Mouse (Mus musculus): ENCODE measurements around the gene Birc6. TPM values are rescaled to one million over a fixed set of nuclear protein-coding genes. Genes with fewer than 3 reads are reported as not detected.
"Not testable (repeated sequence)": the region's sequence is repeated elsewhere in the genome, so short reads cannot be mapped to it uniquely, and the experiment has no call there.

The Birc6 gene
- polyA plus RNA-seq, 1 experiment from 2014 or later: 72.8 TPM

DNA sequence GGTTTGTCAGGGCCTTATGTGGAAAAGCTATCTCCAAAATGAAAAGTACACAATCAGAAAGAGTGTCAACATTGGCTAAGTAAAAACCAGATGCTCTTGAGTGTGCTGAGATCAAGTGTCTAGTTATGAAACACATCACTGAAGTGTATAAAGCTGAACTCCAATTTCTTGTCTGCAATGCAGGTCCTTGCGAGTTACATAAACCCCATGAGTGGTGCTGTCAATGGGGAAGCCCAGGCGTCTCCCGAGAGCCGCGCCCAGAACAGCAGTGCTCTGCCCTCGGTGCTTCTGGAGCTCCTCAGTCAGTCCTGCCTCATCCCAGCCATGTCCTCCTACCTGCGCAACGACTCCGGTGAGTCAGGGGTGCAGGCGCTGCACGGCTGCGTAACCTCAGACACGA lies 141.9 kb downstream of the Birc6 start:
- Histone ChIP-seq H3K36me3 (ENCODE audit: control insufficient read depth, insufficient read depth, low read length) (peaks cover 23% of the 10 kb centered on the region), H3K4me3 (ENCODE audit: low read depth, low read length) (no peak overlapping the region), H3K9ac (ENCODE audit: low read depth, low read length) (no peak overlapping the region), H3K27ac (ENCODE audit: low read depth, low read length) (no peak overlapping the region), H3K4me2 (no peak overlapping the region), H3K27me3 (replicated peaks; ENCODE audit: control insufficient read depth, insufficient read depth, low read length) (no peaks in the 10 kb centered on the region), H3K4me1 (replicated peaks; ENCODE audit: control insufficient read depth, insufficient read depth, low read length) (no peaks in the 10 kb centered on the region), H3K9me3 (ENCODE audit: control insufficient read depth, low read length) (no peaks in the 10 kb centered on the region)
- WGBS: 94% methylated on average over 13 of the region's 13 CpGs
- ATAC-seq (replicated peaks; ENCODE audit: low FRiP score) (no peak), DNase-seq (ENCODE audit: low spot score) (no peak)

DNA sequence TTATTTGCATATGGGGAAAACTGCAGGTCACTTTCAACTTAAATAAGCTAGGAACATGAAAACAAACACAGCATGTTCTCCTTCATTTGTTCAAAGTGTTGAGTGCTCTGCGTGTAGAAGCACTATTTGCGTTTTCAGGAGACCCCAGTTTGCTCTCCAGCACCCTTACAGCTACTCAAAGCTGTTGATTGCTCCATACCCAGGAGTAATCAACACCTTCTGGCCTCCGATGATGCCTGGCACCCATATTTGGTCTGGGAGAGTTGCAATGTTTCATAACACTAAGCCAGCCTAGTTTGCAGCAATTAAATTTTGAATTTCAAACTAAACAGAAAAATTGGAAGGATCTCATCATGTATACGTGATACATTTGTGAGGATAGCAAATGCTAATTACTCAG lies 144.4 kb downstream of the Birc6 start:
- ATAC-seq (replicated peaks; ENCODE audit: low FRiP score) (no peak), DNase-seq (ENCODE audit: low spot score) (no peak)
- H3K27me3 ChIP-seq (replicated peaks; ENCODE audit: control insufficient read depth, insufficient read depth, low read length): no peaks in the 10 kb centered on the region
- H3K9me3 ChIP-seq (ENCODE audit: control insufficient read depth, low read length): no peaks in the 10 kb centered on the region
- H3K4me1 ChIP-seq (replicated peaks; ENCODE audit: control insufficient read depth, insufficient read depth, low read length): no peaks in the 10 kb centered on the region
- no peak overlapping the region for H3K27ac ChIP-seq (ENCODE audit: low read depth, low read length)
- no peak overlapping the region for H3K9ac ChIP-seq (ENCODE audit: low read depth, low read length)
- H3K4me3 ChIP-seq (ENCODE audit: low read depth, low read length): no peak overlapping the region
- H3K36me3 ChIP-seq (ENCODE audit: control insufficient read depth, insufficient read depth, low read length): peaks cover 26% of the 10 kb centered on the region
- 87% methylated on average over 4 of the region's 4 CpGs for WGBS
- no peak overlapping the region for H3K4me2 ChIP-seq

DNA sequence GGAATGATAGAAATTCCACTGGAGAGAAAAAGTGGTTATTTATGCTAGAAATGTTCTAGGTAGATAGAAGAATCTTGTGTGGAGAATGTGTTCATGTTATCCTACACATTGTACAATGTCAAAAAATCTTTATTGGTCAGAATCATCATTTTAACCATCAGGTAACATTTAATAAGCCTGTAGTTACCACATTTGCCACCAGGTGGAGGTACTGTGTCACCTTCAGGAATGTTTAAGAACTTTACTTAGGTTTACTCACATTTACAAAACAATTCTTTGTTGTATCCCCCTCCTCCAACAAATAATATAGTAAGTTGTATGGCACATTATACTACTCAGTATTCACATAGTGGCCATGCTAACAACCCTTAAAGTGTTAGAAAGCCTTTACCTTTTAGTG lies 145.2 kb downstream of the Birc6 start:
- Histone ChIP-seq H3K4me2 (no peak overlapping the region), H3K9ac (ENCODE audit: low read depth, low read length) (no peak overlapping the region), H3K27ac (ENCODE audit: low read depth, low read length) (no peak overlapping the region), H3K27me3 (replicated peaks; ENCODE audit: control insufficient read depth, insufficient read depth, low read length) (no peaks in the 10 kb centered on the region), H3K4me1 (replicated peaks; ENCODE audit: control insufficient read depth, insufficient read depth, low read length) (no peaks in the 10 kb centered on the region), H3K4me3 (ENCODE audit: low read depth, low read length) (no peak overlapping the region), H3K9me3 (ENCODE audit: control insufficient read depth, low read length) (no peaks in the 10 kb centered on the region), H3K36me3 (ENCODE audit: control insufficient read depth, insufficient read depth, low read length) (peaks cover 26% of the 10 kb centered on the region)
- ATAC-seq (replicated peaks; ENCODE audit: low FRiP score) (no peak), DNase-seq (ENCODE audit: low spot score) (no peak)

DNA sequence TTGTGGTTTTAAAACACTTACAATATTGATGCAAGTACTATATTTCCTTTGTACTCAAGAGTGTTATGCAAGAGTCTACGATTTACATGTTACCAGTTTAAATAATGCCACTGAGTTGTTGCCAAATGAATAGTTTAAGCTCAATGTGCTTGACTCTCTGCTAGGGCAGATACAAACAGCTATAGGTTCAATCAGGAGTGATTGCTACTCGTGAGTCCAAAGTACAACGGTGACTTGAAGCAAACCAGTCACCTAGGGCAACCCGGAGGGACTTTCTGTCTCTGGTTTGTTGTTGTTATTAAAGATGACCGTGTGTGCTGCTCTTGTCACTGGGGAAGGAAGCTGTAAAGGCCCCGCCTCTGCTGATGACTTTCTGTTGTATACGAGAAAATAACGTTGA lies 150.0 kb downstream of the Birc6 start:
- no peak overlapping the region for H3K27ac ChIP-seq (ENCODE audit: low read depth, low read length)
- no peaks in the 10 kb centered on the region for H3K27me3 ChIP-seq (replicated peaks; ENCODE audit: control insufficient read depth, insufficient read depth, low read length)
- no peak overlapping the region for H3K4me2 ChIP-seq
- peaks cover 14% of the 10 kb centered on the region; the same call in 1 of the 2 replicates for H3K36me3 ChIP-seq (ENCODE audit: control insufficient read depth, insufficient read depth, low read length)
- ATAC-seq (replicated peaks; ENCODE audit: low FRiP score) (no peak), DNase-seq (ENCODE audit: low spot score) (no peak)
- 91% methylated on average over 8 of the region's 8 CpGs for WGBS
- no peak overlapping the region for H3K4me3 ChIP-seq (ENCODE audit: low read depth, low read length)
- no peaks in the 10 kb centered on the region for H3K4me1 ChIP-seq (replicated peaks; ENCODE audit: control insufficient read depth, insufficient read depth, low read length)
- no peak overlapping the region for H3K9ac ChIP-seq (ENCODE audit: low read depth, low read length)
- H3K9me3 ChIP-seq (ENCODE audit: control insufficient read depth, low read length): no peaks in the 10 kb centered on the region

DNA sequence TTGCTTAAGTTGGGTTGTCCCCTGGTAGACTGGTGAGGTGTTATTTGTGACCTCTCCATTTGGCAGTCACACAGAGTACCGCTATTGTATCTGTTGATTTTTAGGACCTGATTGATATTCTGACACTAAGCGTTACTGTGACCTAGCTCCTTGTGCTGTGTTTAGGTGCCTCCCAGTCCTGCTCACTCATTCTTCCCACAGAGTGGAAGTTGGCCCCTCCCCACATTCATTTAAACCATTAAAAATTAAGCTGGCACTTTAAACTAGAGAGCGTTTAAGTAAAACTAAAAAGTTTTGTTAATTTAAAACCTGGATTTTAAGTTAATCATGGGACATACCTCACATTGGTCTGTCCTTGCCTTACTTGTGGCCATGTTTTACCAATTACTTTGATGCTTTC lies 156.8 kb downstream of the Birc6 start:
- DNase-seq (ENCODE audit: low spot score) (no peak), ATAC-seq (replicated peaks; ENCODE audit: low FRiP score) (no peak)
- no peak overlapping the region for H3K4me2 ChIP-seq
- no peaks in the 10 kb centered on the region for H3K27me3 ChIP-seq (replicated peaks; ENCODE audit: control insufficient read depth, insufficient read depth, low read length)
- no peak overlapping the region for H3K9ac ChIP-seq (ENCODE audit: low read depth, low read length)
- H3K4me3 ChIP-seq (ENCODE audit: low read depth, low read length): no peak overlapping the region
- no peaks in the 10 kb centered on the region for H3K4me1 ChIP-seq (replicated peaks; ENCODE audit: control insufficient read depth, insufficient read depth, low read length)
- H3K27ac ChIP-seq (ENCODE audit: low read depth, low read length): no peak overlapping the region
- H3K36me3 ChIP-seq (ENCODE audit: control insufficient read depth, insufficient read depth, low read length): peaks cover 5% of the 10 kb centered on the region; the same call in 1 of the 2 replicates
- WGBS: 90% methylated on average over 3 of the region's 3 CpGs
- no peaks in the 10 kb centered on the region for H3K9me3 ChIP-seq (ENCODE audit: control insufficient read depth, low read length)

DNA sequence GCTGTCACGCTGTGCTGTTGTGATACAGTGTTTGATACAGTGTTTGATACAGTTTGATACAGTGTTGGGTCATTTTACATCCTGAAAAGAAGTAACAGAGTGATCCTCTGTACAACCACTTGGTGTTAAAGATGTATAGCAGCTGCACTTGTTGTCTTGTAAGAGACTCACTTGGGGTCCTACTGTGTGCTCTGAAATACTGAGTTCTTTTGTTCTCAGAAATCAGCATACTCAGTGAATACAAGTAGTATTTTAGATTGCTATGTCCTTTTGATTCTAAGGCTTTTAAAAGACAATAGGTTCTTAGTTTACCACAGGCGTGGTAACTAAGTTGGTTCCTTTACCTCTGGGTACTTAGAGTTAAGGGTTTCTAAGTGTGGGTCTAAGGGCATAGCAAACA lies 160.5 kb downstream of the Birc6 start:
- H3K4me1 ChIP-seq (replicated peaks; ENCODE audit: control insufficient read depth, insufficient read depth, low read length): no peaks in the 10 kb centered on the region
- 92% methylated on average over 2 of the region's 2 CpGs for WGBS
- H3K27ac ChIP-seq (ENCODE audit: low read depth, low read length): no peak overlapping the region
- no peak overlapping the region for H3K4me3 ChIP-seq (ENCODE audit: low read depth, low read length)
- H3K36me3 ChIP-seq (ENCODE audit: control insufficient read depth, insufficient read depth, low read length): peaks cover 24% of the 10 kb centered on the region
- DNase-seq (ENCODE audit: low spot score) (no peak), ATAC-seq (replicated peaks; ENCODE audit: low FRiP score) (no peak)
- H3K9me3 ChIP-seq (ENCODE audit: control insufficient read depth, low read length): no peaks in the 10 kb centered on the region
- H3K4me2 ChIP-seq: no peak overlapping the region
- H3K9ac ChIP-seq (ENCODE audit: low read depth, low read length): no peak overlapping the region
- no peaks in the 10 kb centered on the region for H3K27me3 ChIP-seq (replicated peaks; ENCODE audit: control insufficient read depth, insufficient read depth, low read length)

DNA sequence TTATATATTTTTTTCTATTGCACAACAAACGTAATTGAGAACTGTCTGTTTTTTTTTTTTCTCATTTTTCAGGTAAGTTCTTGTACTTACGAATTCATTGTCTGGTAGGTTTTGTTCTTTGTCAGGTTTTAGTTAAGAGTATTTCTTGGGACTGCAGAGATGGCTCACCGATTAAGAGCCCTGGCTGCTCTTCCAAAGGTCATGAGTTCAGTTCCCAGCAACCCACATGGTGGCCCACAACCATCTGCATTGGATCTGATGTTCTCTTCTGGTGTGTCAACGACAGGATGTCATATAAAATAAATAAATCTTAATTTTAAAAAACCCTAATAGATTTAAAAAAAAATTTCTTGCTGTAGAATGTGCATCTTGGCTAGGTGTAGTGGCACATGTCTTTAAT lies 161.3 kb downstream of the Birc6 start:
- 97% methylated on average over 4 of the region's 4 CpGs for WGBS

DNA sequence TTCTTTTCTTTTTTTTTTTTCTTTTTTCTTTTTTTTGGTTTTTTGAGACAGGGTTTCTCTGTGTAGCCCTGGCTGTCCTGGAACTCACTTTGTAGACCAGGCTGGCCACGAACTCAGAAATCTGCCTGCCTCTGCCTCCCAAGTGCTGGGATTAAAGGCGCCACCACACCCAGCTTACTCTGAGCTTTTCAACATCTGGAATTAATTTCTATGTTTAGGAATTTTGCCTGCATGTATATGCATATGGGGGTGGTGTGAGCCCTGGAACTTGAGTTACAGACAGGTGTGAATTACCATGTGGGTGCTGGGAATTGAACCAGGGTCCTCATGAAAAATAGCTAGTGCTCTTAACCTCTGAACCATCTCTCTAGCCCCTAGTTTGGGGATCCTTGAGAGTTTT lies 173.6 kb downstream of the Birc6 start:
- ATAC-seq (replicated peaks; ENCODE audit: low FRiP score); DNase-seq (ENCODE audit: low spot score); H3K9ac ChIP-seq (ENCODE audit: low read depth, low read length); H3K4me3 ChIP-seq (ENCODE audit: low read depth, low read length); H3K9me3 ChIP-seq (ENCODE audit: control insufficient read depth, low read length); H3K4me1 ChIP-seq (replicated peaks; ENCODE audit: control insufficient read depth, insufficient read depth, low read length); H3K27me3 ChIP-seq (replicated peaks; ENCODE audit: control insufficient read depth, insufficient read depth, low read length); H3K27ac ChIP-seq (ENCODE audit: low read depth, low read length); H3K4me2 ChIP-seq: not testable (repeated sequence)
- H3K36me3 ChIP-seq (ENCODE audit: control insufficient read depth, insufficient read depth, low read length): peaks cover 24% of the 10 kb centered on the region
- 88% methylated on average over 2 of the region's 2 CpGs for WGBS

More for the DNA sequence above, 161.3 kb downstream of the Birc6 start:
- ATAC-seq (replicated peaks; ENCODE audit: low FRiP score) (no peak), DNase-seq (ENCODE audit: low spot score) (no peak)
- Histone ChIP-seq H3K4me2 (no peak overlapping the region), H3K27me3 (replicated peaks; ENCODE audit: control insufficient read depth, insufficient read depth, low read length) (no peaks in the 10 kb centered on the region), H3K4me1 (replicated peaks; ENCODE audit: control insufficient read depth, insufficient read depth, low read length) (no peaks in the 10 kb centered on the region), H3K4me3 (ENCODE audit: low read depth, low read length) (no peak overlapping the region), H3K9me3 (ENCODE audit: control insufficient read depth, low read length) (no peaks in the 10 kb centered on the region), H3K9ac (ENCODE audit: low read depth, low read length) (no peak overlapping the region), H3K27ac (ENCODE audit: low read depth, low read length) (no peak overlapping the region), H3K36me3 (ENCODE audit: control insufficient read depth, insufficient read depth, low read length) (peaks cover 24% of the 10 kb centered on the region)

DNA sequence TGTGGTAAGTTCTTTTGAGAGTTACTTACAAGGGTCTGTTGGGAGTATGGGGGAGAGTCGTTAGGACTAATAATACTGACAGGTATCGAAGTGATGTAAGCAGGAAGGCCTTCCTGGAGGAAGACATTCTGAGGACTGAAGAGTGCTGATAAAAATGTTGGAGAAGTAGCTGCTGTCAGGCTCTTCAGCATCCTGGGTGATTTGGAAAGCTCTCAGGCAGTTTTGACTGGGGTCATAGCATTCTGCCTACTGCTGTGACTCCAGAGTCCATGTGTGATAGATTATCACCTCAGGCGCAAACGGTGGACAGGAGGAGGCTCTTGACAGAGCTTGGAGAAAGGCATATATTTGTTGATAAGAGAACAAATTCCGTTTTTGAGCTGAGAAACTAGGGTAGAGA lies 177.4 kb downstream of the Birc6 start:
- Histone ChIP-seq H3K4me2 (no peak overlapping the region), H3K9ac (ENCODE audit: low read depth, low read length) (no peak overlapping the region), H3K27ac (ENCODE audit: low read depth, low read length) (no peak overlapping the region), H3K36me3 (ENCODE audit: control insufficient read depth, insufficient read depth, low read length) (peaks cover 6% of the 10 kb centered on the region), H3K9me3 (ENCODE audit: control insufficient read depth, low read length) (no peaks in the 10 kb centered on the region), H3K27me3 (replicated peaks; ENCODE audit: control insufficient read depth, insufficient read depth, low read length) (no peaks in the 10 kb centered on the region), H3K4me3 (ENCODE audit: low read depth, low read length) (no peak overlapping the region), H3K4me1 (replicated peaks; ENCODE audit: control insufficient read depth, insufficient read depth, low read length) (no peaks in the 10 kb centered on the region)
- WGBS: 61% methylated on average over 5 of the region's 5 CpGs
- ATAC-seq (replicated peaks; ENCODE audit: low FRiP score) (no peak), DNase-seq (ENCODE audit: low spot score) (no peak)
